Mouse (Mus musculus) kidney, postnatal 0 days (tissue): ENCODE measurements around the gene Treml4. TPM values are rescaled to one million over a fixed set of nuclear protein-coding genes. Genes with fewer than 3 reads are reported as not detected.

Source experiments
- ATAC-seq: fragments of 200-750 bp; cut with Nextera tagmentation; replicated peaks from 2 replicates; pipeline ENCODE4 v1.8.0; 2017; ENCODE audit warnings: low read depth, moderate number of reproducible peaks, moderate TSS enrichment, moderate library complexity; ENCODE audit not compliant: low FRiP score
- DNase-seq: peaks from one replicate; pipeline ENCODE4 v3.0.0-alpha.2; 2016; ENCODE audit warnings: low spot score
- H3K27ac ChIP-seq: fragments of 300-500 bp; sonication (generic); 2 replicates; pipeline ENCODE4 v1.5.1; 2014; ENCODE audit warnings: mild to moderate bottlenecking
- H3K27me3 ChIP-seq: fragments of 300-500 bp; sonication (generic); 2 replicates; pipeline ENCODE4 v1.6.1; 2014; ENCODE audit warnings: low read length, mixed read lengths; ENCODE audit not compliant: insufficient read depth
- H3K36me3 ChIP-seq: fragments of 300-500 bp; sonication (generic); 2 replicates; pipeline ENCODE4 v1.6.1; 2014; ENCODE audit warnings: low read length, mixed read lengths; ENCODE audit not compliant: insufficient read depth
- H3K4me1 ChIP-seq: fragments of 300-500 bp; sonication (generic); replicated peaks from 2 replicates; pipeline ENCODE4 v1.6.1; 2014; ENCODE audit warnings: antibody characterized with exemption, low read length, mixed read lengths; ENCODE audit not compliant: insufficient read depth
- H3K4me2 ChIP-seq: fragments of 300-500 bp; sonication (generic); 2 replicates; pipeline ENCODE4 v1.6.1; 2014; ENCODE audit warnings: mild to moderate bottlenecking, low read length, moderate library complexity, mixed read lengths
- H3K4me3 ChIP-seq: fragments of 300-500 bp; sonication (generic); replicated peaks from 2 replicates; pipeline ENCODE4 v1.5.1; 2014; ENCODE audit warnings: low read depth, low read length
- H3K9ac ChIP-seq: fragments of 300-500 bp; sonication (generic); 2 replicates; pipeline ENCODE4 v1.6.1; 2014; ENCODE audit warnings: low read depth, low read length
- H3K9me3 ChIP-seq: fragments of 300-500 bp; sonication (generic); replicated peaks from 2 replicates; pipeline ENCODE4 v1.6.1; 2016; ENCODE audit warnings: low read length, inconsistent platforms, mixed read lengths
- CTCF ChIP-seq: IDR thresholded peaks from 2 replicates; pipeline ENCODE4 v1.5.1; 2016; ENCODE audit warnings: antibody characterized with exemption, low read depth, mild to moderate bottlenecking, moderate library complexity
- WGBS: fragments of 180-500 bp; shearing (Covaris S2); extraction: QIAGEN DNeasy Blood & Tissue Kit; methylation state at CpG from one replicate; pipeline ENCODE4 v1.1.7; 2014; 5-methylcytosine and 5-hydroxymethylcytosine counted together
- polyA plus RNA-seq: library from polyadenylated mRNA; unstranded; fragments of >200 nt; fragmentation: Nextera tagmentation; extraction: Ambion mirVana; gene quantifications from 2 replicates; pipeline ENCODE4 v1.2.1, GENCODE M21; 2015

Treml4 gene
- polyA plus RNA-seq, 1 experiment from 2014 or later: 0.32 TPM

GRCm38 (mm10) chr17:48269833-48270232 is 5.7 kb downstream of the Treml4 start:
- Histone ChIP-seq H3K27ac (no peak overlapping the region), H3K36me3 (no peaks in the 10 kb centered on the region), H3K9ac (no peak overlapping the region), H3K4me3 (no peak overlapping the region), H3K9me3 (no peaks in the 10 kb centered on the region), H3K4me2 (no peak overlapping the region), H3K4me1 (no peaks in the 10 kb centered on the region), H3K27me3 (no peaks in the 10 kb centered on the region)
- no peak for ATAC-seq
- WGBS: 78% methylated on average over 4 of the region's 4 CpGs
- no peak for TF ChIP-seq CTCF
- no peak for DNase-seq

- Histone ChIP-seq H3K36me3 (no peaks in the 10 kb centered on the region), H3K27ac (no peak overlapping the region), H3K4me3 (no peak overlapping the region), H3K4me1 (no peaks in the 10 kb centered on the region), H3K27me3 (no peaks in the 10 kb centered on the region), H3K9ac (no peak overlapping the region), H3K4me2 (no peak overlapping the region), H3K9me3 (no peaks in the 10 kb centered on the region)
- DNase-seq (no peak), ATAC-seq (no peak)
- 69% methylated on average over 5 of the region's 5 CpGs for WGBS
- no peak for TF ChIP-seq CTCF
Observed at GRCm38 (mm10) chr17:48272158-48272557, 8.1 kb downstream of the Treml4 start.

- Histone ChIP-seq H3K27ac (no peak overlapping the region), H3K9me3 (no peaks in the 10 kb centered on the region), H3K9ac (no peak overlapping the region), H3K36me3 (no peaks in the 10 kb centered on the region), H3K4me1 (no peaks in the 10 kb centered on the region), H3K4me3 (no peak overlapping the region), H3K4me2 (no peak overlapping the region), H3K27me3 (no peaks in the 10 kb centered on the region)
- WGBS: 86% methylated on average over 4 of the region's 4 CpGs
- no peak for DNase-seq
- no peak for TF ChIP-seq CTCF
- ATAC-seq: no peak
Observed at GRCm38 (mm10) chr17:48272598-48272997, 8.5 kb downstream of the Treml4 start.

- Histone ChIP-seq H3K27ac (no peak overlapping the region), H3K9me3 (no peaks in the 10 kb centered on the region), H3K27me3 (no peaks in the 10 kb centered on the region), H3K4me1 (no peaks in the 10 kb centered on the region), H3K36me3 (no peaks in the 10 kb centered on the region), H3K9ac (no peak overlapping the region), H3K4me3 (no peak overlapping the region), H3K4me2 (no peak overlapping the region)
- TF ChIP-seq CTCF: no peak
- ATAC-seq: no peak
- 85% methylated on average over 4 of the region's 4 CpGs for WGBS
- DNase-seq: no peak
Observed at GRCm38 (mm10) chr17:48274098-48274497, 10.0 kb downstream of the Treml4 start.

GRCm38 (mm10) chr17:48274885-48275284 is 10.8 kb downstream of the Treml4 start:
- Histone ChIP-seq H3K36me3 (no peaks in the 10 kb centered on the region), H3K9ac (no peak overlapping the region), H3K4me3 (no peak overlapping the region), H3K4me1 (no peaks in the 10 kb centered on the region), H3K27me3 (no peaks in the 10 kb centered on the region), H3K4me2 (no peak overlapping the region), H3K27ac (no peak overlapping the region), H3K9me3 (no peaks in the 10 kb centered on the region)
- DNase-seq: peak; percentile 79
- ATAC-seq: no peak
- 33% methylated on average over 6 of the region's 6 CpGs for WGBS
- peak; percentile 84 for TF ChIP-seq CTCF

GRCm38 (mm10) chr17:48275736-48276135 is 11.6 kb downstream of the Treml4 start:
- H3K27me3 ChIP-seq: no peaks in the 10 kb centered on the region
- DNase-seq: no peak
- H3K27ac ChIP-seq: no peak overlapping the region
- ATAC-seq: no peak
- 61% methylated on average over 7 of the region's 7 CpGs for WGBS
- TF ChIP-seq CTCF: no peak
- H3K4me2 ChIP-seq: no peak overlapping the region
- H3K4me1 ChIP-seq: no peaks in the 10 kb centered on the region
- no peaks in the 10 kb centered on the region for H3K9me3 ChIP-seq
- no peak overlapping the region for H3K4me3 ChIP-seq
- no peaks in the 10 kb centered on the region for H3K36me3 ChIP-seq
- no peak overlapping the region for H3K9ac ChIP-seq

- DNase-seq: no peak
- Histone ChIP-seq H3K9me3 (no peaks in the 10 kb centered on the region), H3K4me3 (no peak overlapping the region), H3K27ac (no peak overlapping the region), H3K4me2 (no peak overlapping the region), H3K9ac (no peak overlapping the region), H3K4me1 (no peaks in the 10 kb centered on the region), H3K27me3 (no peaks in the 10 kb centered on the region), H3K36me3 (no peaks in the 10 kb centered on the region)
- TF ChIP-seq CTCF: no peak
- ATAC-seq: no peak
Observed at GRCm38 (mm10) chr17:48278381-48278780, 14.3 kb downstream of the Treml4 start.
